Mouse (Mus musculus): Measurements from ENCODE around the gene Adipoq. TPM values are rescaled to one million over a fixed set of nuclear protein-coding genes. Genes with fewer than 3 reads are reported as not detected.
A peak's percentile ranks its signal among the peaks of the same experiment; 100 is the strongest.

The Adipoq gene
- total and polyA plus RNA-seq, 3 experiments, result 0.13 to 1.1 (median 0.99) TPM

GRCm38 (mm10) chr16:23127311-23127672 is 19.0 kb upstream of the Adipoq start:
- H3K4me1 ChIP-seq (ENCODE audit: control insufficient read depth in 1 of 2, insufficient read depth in 2 of 2), result peaks cover 5 to 54% of the 10 kb centered on the region in 2 experiments; a peak in 2 of 4 replicates
- dilution Hi-C loops (cut with MboI; ENCODE audit: extremely low pct_ligation_motif_present, extremely low pct_unique_long_range_greater_than_20kb, low sequenced_read_pairs), result no loop called here
- peaks cover 35% of the 10 kb centered on the region for H3K79me2 ChIP-seq (replicated peaks; ENCODE audit: control insufficient read depth, extremely low read depth, insufficient read depth, poor library complexity, severe bottlenecking)
- in situ Hi-C loops (cut with MboI; ENCODE audit: low pct_ligation_motif_present, low pct_unique_long_range_greater_than_20kb, low sequenced_read_pairs), result no loop called here
- peak overlapping the region; percentile 86 for H3K27ac ChIP-seq (ENCODE audit: insufficient read depth, low read depth)
- peaks cover 15 to 43% of the 10 kb centered on the region in 2 experiments for H3K36me3 ChIP-seq (replicated peaks in 1 of 2; ENCODE audit: control insufficient read depth in 1 of 2, insufficient read depth in 1 of 2, low read length in 1 of 2)
- peak overlapping the region; percentile 85 for H3K4me2 ChIP-seq (ENCODE audit: insufficient read depth, low read depth, poor library complexity, severe bottlenecking)
- H3K9me3 ChIP-seq (replicated peaks; ENCODE audit: low read length), result no peaks in the 10 kb centered on the region
- no peak for DNase-seq (ENCODE audit: extremely low read depth)
- H3K4me3 ChIP-seq (replicated peaks in 1 of 3; ENCODE audit: low read depth in 2 of 3, low read length in 2 of 3, poor library complexity in 1 of 3), result peak overlapping the region; percentile 72 to 82 (median 79)
- peak overlapping the region; percentile 85 for H3K9ac ChIP-seq (ENCODE audit: insufficient read depth, low read depth)
- no peaks in the 10 kb centered on the region for H3K27me3 ChIP-seq (replicated peaks)
- TF ChIP-seq JUN (IDR thresholded peaks at IDR 0.05; ENCODE audit: insufficient read depth, low read depth, low read length), result no peak
- TF ChIP-seq ELF1 (IDR thresholded peaks at IDR 0.05; ENCODE audit: low read depth, low read length), result no peak
- no peak for TF ChIP-seq ZC3H11A (IDR thresholded peaks at IDR 0.05; ENCODE audit: low read depth, low read length)
- no peak for TF ChIP-seq MXI1 (IDR thresholded peaks at IDR 0.05; ENCODE audit: low read depth, low read length)
- TF ChIP-seq ZNF384 (IDR thresholded peaks at IDR 0.05; ENCODE audit: low read depth, low read length), result no peak
- TF ChIP-seq POLR2AphosphoS2 (IDR thresholded peaks at IDR 0.05; ENCODE audit: low read depth, low read length), result no peak
- TF ChIP-seq RAD21 (IDR thresholded peaks at IDR 0.05; ENCODE audit: low read depth, low read length), result no peak

- Histone ChIP-seq H3K9ac (ENCODE audit: insufficient read depth, low read depth) (peak within 1 kb of the TSS; percentile 85), H3K27ac (ENCODE audit: insufficient read depth, low read depth) (peak within 1 kb of the TSS; percentile 86), H3K4me1 (ENCODE audit: control insufficient read depth in 1 of 2, insufficient read depth in 2 of 2) (peaks cover 5 to 51% of the 10 kb centered on the region in 2 experiments; a peak in 2 of 4 replicates), H3K9me3 (replicated peaks; ENCODE audit: low read length) (no peaks in the 10 kb centered on the region), H3K79me2 (replicated peaks; ENCODE audit: control insufficient read depth, extremely low read depth, insufficient read depth, poor library complexity, severe bottlenecking) (peaks cover 33% of the 10 kb centered on the region), H3K27me3 (replicated peaks) (no peaks in the 10 kb centered on the region), H3K4me2 (ENCODE audit: insufficient read depth, low read depth, poor library complexity, severe bottlenecking) (peak within 1 kb of the TSS; percentile 89), H3K36me3 (replicated peaks in 1 of 2; ENCODE audit: control insufficient read depth in 1 of 2, insufficient read depth in 1 of 2, low read length in 1 of 2) (peaks cover 12 to 38% of the 10 kb centered on the region in 2 experiments), H3K4me3 (replicated peaks in 1 of 3; ENCODE audit: low read depth in 2 of 3, low read length in 2 of 3, poor library complexity in 1 of 3) (peak within 1 kb of the TSS; percentile 72 to 82 (median 79))
- in situ Hi-C loops (cut with MboI; ENCODE audit: low pct_ligation_motif_present, low pct_unique_long_range_greater_than_20kb, low sequenced_read_pairs), result no loop called here
- DNase-seq (ENCODE audit: extremely low read depth), result peak; percentile 94
- dilution Hi-C loops (cut with MboI; ENCODE audit: extremely low pct_ligation_motif_present, extremely low pct_unique_long_range_greater_than_20kb, low sequenced_read_pairs), result no loop called here
- TF ChIP-seq UBTF (IDR thresholded peaks at IDR 0.05; ENCODE audit: low read depth, low read length) (0 out of 2 replicates have a peak, but pooled peaks have one; percentile 80), BHLHE40 (IDR thresholded peaks at IDR 0.05; ENCODE audit: low read depth, low read length) (peak; percentile 34; the same call in 1 of the 2 replicates), ELF1 (IDR thresholded peaks at IDR 0.05; ENCODE audit: low read depth, low read length) (peak; percentile 74; the same call in 1 of the 2 replicates), TCF12 (IDR thresholded peaks at IDR 0.05; ENCODE audit: low read depth, low read length) (peak; percentile 95), KAT2A (IDR thresholded peaks at IDR 0.05; ENCODE audit: insufficient replicate concordance, low read length) (peak; percentile 98), JUN (IDR thresholded peaks at IDR 0.05; ENCODE audit: insufficient read depth, low read depth, low read length) (no peak), MAFK (IDR thresholded peaks at IDR 0.05; ENCODE audit: insufficient replicate concordance, low read length) (no peak), MAZ (IDR thresholded peaks at IDR 0.05; ENCODE audit: low read depth, low read length) (no peak), POLR2A (IDR thresholded peaks at IDR 0.05; ENCODE audit: low read depth, low read length) (peak; percentile 99), USF2 (conservative IDR thresholded peaks at IDR 0.05; ENCODE audit: low read depth, low read length) (no peak), PAX5 (IDR thresholded peaks at IDR 0.05; ENCODE audit: low read length) (no peak), MAX (IDR thresholded peaks at IDR 0.05; ENCODE audit: low read length) (peak; percentile 80; the same call in 1 of the 2 replicates), POLR2AphosphoS2 (IDR thresholded peaks at IDR 0.05; ENCODE audit: low read depth, low read length) (peak; percentile 92), CHD1 (IDR thresholded peaks at IDR 0.05; ENCODE audit: low read depth, low read length) (no peak), ZNF384 (IDR thresholded peaks at IDR 0.05; ENCODE audit: low read depth, low read length) (no peak), RCOR1 (conservative IDR thresholded peaks at IDR 0.05; ENCODE audit: low read depth, low read length) (no peak), ETS1 (conservative IDR thresholded peaks at IDR 0.05; ENCODE audit: low read depth, low read length) (peak; percentile 36; the same call in 1 of the 2 replicates), ZMIZ1 (IDR thresholded peaks at IDR 0.05; ENCODE audit: low read depth, low read length) (peak; percentile 85), GABPA (IDR thresholded peaks at IDR 0.05; ENCODE audit: insufficient replicate concordance, low read depth, low read length) (peak; percentile 47; the same call in 1 of the 2 replicates), EP300 (IDR thresholded peaks at IDR 0.05; ENCODE audit: low read length) (no peak), MXI1 (IDR thresholded peaks at IDR 0.05; ENCODE audit: low read depth, low read length) (peak; percentile 93), NELFE (IDR thresholded peaks at IDR 0.05; ENCODE audit: low read depth, low read length) (peak; percentile 94), ZC3H11A (IDR thresholded peaks at IDR 0.05; ENCODE audit: low read depth, low read length) (no peak), IRF4 (IDR thresholded peaks at IDR 0.05; ENCODE audit: low read depth, low read length) (peak; percentile 69; the same call in 1 of the 2 replicates), TBP (conservative IDR thresholded peaks at IDR 0.05; ENCODE audit: low read depth, low read length) (0 out of 2 replicates have a peak, but pooled peaks have one; percentile 68), RAD21 (IDR thresholded peaks at IDR 0.05; ENCODE audit: low read depth, low read length) (no peak; the same call in 1 of the 2 replicates), MYC (IDR thresholded peaks at IDR 0.05; ENCODE audit: low read depth, low read length) (peak; percentile 74; the same call in 1 of the 2 replicates), ZKSCAN1 (IDR thresholded peaks at IDR 0.05; ENCODE audit: borderline replicate concordance, low read depth, low read length) (no peak), CTCF (conservative IDR thresholded peaks at IDR 0.05 in 1 of 2, IDR thresholded peaks at IDR 0.05 in 1 of 2; ENCODE audit: low read depth in 2 of 2, low read length in 2 of 2) (peak in 1 of 2 experiments; percentile 53; a peak in 2 of 4 replicates)
Observed at GRCm38 (mm10) chr16:23127673-23128375, 18.5 kb upstream of the Adipoq start, which contains the start of gene Rfc4. Gene Rfc4 (minus strand): TSS chr16:23127737.
